Mouse (Mus musculus): Measurements from ENCODE around the gene Vil1.

Gene Vil1

GRCm38 (mm10) chr1:74415143-74415542 is 6.0 kb downstream of the Vil1 start:
- peak; percentile 54 for DNase-seq

GRCm38 (mm10) chr1:74418747-74419439 is 9.7 kb downstream of the Vil1 start:
- DNase-seq: peak; percentile 30

GRCm38 (mm10) chr1:74419440-74419794 is 10.2 kb downstream of the Vil1 start:
- no peak for DNase-seq

- DNase-seq: no peak
Measured at GRCm38 (mm10) chr1:74423147-74423546, 14.0 kb downstream of the Vil1 start.

GRCm38 (mm10) chr1:74425845-74426244 is 16.7 kb downstream of the Vil1 start:
- no peak for DNase-seq

GRCm38 (mm10) chr1:74433220-74433619 is 24.0 kb downstream of the Vil1 start:
- no peak for DNase-seq

GRCm38 (mm10) chr1:74434596-74434995 is 25.4 kb downstream of the Vil1 start:
- DNase-seq: no peak

GRCm38 (mm10) chr1:74435563-74435962 is 26.4 kb downstream of the Vil1 start:
- DNase-seq: no peak

GRCm38 (mm10) chr1:74437702-74438427 is 28.7 kb downstream of the Vil1 start:
- no peak for DNase-seq

GRCm38 (mm10) chr1:74439166-74439876 is 30.1 kb downstream of the Vil1 start:
- DNase-seq: no peak

- DNase-seq: no peak
Measured at GRCm38 (mm10) chr1:74444538-74444937, 35.4 kb downstream of the Vil1 start.

- no peak for DNase-seq
Measured at GRCm38 (mm10) chr1:74452611-74453045, 43.5 kb downstream of the Vil1 start.

- peak; percentile 10 for DNase-seq
Measured at GRCm38 (mm10) chr1:74460273-74460672, 51.1 kb downstream of the Vil1 start.

Measured in cerebellum, adult 9-11 months (tissue).